Comparison of ENCODE assay signal across 18 mouse cellular contexts in the genomic region with DNA sequence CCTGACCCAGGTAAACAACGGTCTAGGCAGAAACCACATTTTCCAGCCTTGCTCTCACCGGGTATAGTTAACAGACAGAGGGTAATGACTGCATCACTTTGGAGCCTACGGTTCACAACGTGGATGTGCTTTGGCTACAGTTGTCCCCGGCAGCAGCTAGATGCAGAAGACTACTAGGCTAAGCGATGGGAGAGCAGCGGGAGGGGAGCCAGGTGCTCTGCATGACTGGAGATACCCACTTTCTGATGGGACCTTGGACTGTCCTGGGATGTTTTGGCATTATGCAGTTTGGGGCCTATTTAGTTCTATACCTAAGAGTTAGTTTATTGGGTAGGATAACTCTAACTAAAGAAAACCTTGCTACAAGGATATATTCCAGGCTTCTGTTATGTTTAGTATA.
"Had no signal": no experiment of that assay in that cellular context is flagged by ENCODE, and none has a peak within 500 bp of the region (broad histone marks: within the 10 kb centered on the region; RNA-seq: fewer than 3 reads in every experiment).

No protein-coding gene starts in this region.

- H3K4me1 ChIP-seq: liver, embryonic 13.5 days; neural tube, embryonic 12.5 days; neural tube, embryonic 15.5 days had no signal

- H3K9me3 ChIP-seq: liver, embryonic 13.5 days; neural tube, embryonic 12.5 days; neural tube, embryonic 15.5 days had no signal

- H3K4me3 ChIP-seq: left cerebral cortex, adult 2 months; liver, embryonic 13.5 days; neural tube, embryonic 12.5 days; neural tube, embryonic 15.5 days had no signal

- H3K9ac ChIP-seq: liver, embryonic 13.5 days; neural tube, embryonic 12.5 days; neural tube, embryonic 15.5 days had no signal

- H3K27me3 ChIP-seq: liver, embryonic 13.5 days; neural tube, embryonic 12.5 days; neural tube, embryonic 15.5 days had no signal

- H3K4me2 ChIP-seq: liver, embryonic 13.5 days; midbrain, embryonic 11.5 days; neural tube, embryonic 12.5 days; neural tube, embryonic 15.5 days had no signal

- H3K27ac ChIP-seq: left cerebral cortex, adult 2 months; liver, embryonic 13.5 days; neural tube, embryonic 12.5 days; neural tube, embryonic 15.5 days; stomach, postnatal 0 days had no signal

- DNase-seq: layer of hippocampus, postnatal 36 days; liver, embryonic 13.5 days; lung, adult 2 months; lung, postnatal 14 days; lung, postnatal 4 days; midbrain, embryonic 14.5 days; right cerebral cortex, adult 18-20 months; right cerebral cortex, postnatal 14 days; right cerebral cortex, postnatal 4 days; thymus, adult 2 months; thymus, postnatal 14 days; thymus, postnatal 4 days had no signal

- ATAC-seq: intestine, postnatal 0 days had no signal
